Mouse (Mus musculus): ENCODE measurements around the gene Ppfibp1. TPM values are rescaled to one million over a fixed set of nuclear protein-coding genes. Genes with fewer than 3 reads are reported as not detected.
"Not testable (repeated sequence)": the region's sequence is repeated elsewhere in the genome, so short reads cannot be mapped to it uniquely, and the experiment has no call there.

Ppfibp1 gene
- total and polyA plus RNA-seq, 2 experiments: 6.9 to 20.8 TPM

DNA sequence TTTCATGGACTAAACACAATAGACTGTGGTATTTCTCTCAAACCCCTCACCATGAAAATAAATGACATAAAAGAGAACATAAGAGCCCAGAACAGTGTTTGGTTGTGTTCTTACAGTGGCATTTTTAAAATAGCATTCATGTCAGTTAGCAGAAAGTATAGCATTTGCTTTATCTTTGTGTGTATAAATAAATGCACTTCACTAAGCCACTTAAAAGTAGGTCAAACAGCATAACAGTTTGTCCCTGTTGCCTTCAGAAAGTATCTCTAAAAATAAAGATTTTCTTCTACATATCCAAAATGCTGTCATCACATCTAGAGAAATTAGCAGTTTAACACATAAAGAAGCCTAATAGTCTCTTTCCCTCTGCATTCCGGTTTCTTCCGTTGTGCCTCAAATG is 30.9 kb upstream of the Ppfibp1 start:
- WGBS: 95% methylated on average over 2 of the region's 2 CpGs
- no peak for DNase-seq (ENCODE audit: extremely low read depth, low read depth, low spot score)
- TF ChIP-seq CTCF (IDR thresholded peaks at IDR 0.05; ENCODE audit: low read depth, low read length) (no peak), POLR2A (IDR thresholded peaks at IDR 0.05; ENCODE audit: extremely low read depth, insufficient read depth, low read length) (no peak)

DNA sequence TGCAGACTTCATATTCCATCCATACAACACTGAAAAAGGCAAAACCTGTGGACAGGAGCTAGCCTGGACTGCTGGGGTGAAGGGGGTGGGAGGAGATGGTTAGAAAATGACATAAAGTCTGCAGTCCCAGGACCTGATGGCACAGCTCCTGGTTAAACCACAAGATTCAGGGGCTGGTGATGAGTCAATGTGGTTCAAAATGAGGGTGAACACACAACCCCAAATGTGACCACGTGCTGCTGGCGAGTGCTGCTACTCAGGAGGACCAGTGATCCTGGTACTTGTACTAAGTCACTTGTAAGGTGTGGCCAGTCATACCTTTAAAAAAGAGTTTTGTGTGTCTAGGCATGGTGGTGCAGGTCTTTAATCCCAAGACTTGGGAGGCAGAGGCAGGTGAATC is 25.1 kb upstream of the Ppfibp1 start:
- no peak overlapping the region for H3K4me3 ChIP-seq (ENCODE audit: insufficient read depth, low read depth, low read length)
- H3K27ac ChIP-seq (replicated peaks; ENCODE audit: insufficient read depth, low read depth, low read length): no peak overlapping the region
- H3K9ac ChIP-seq (ENCODE audit: low read depth, low read length): no peak overlapping the region
- WGBS: 90% methylated on average over 2 of the region's 2 CpGs
- H3K4me1 ChIP-seq (ENCODE audit: control insufficient read depth, insufficient read depth, low read length): peaks cover 2% of the 10 kb centered on the region; the same call in 1 of the 2 replicates
- DNase-seq (ENCODE audit: extremely low read depth, low read depth, low spot score): no peak
- H3K27me3 ChIP-seq (ENCODE audit: control insufficient read depth, insufficient read depth, low read length): no peaks in the 10 kb centered on the region
- no peaks in the 10 kb centered on the region for H3K36me3 ChIP-seq (ENCODE audit: control insufficient read depth, insufficient read depth, low read length)
- TF ChIP-seq POLR2A (IDR thresholded peaks at IDR 0.05; ENCODE audit: extremely low read depth, insufficient read depth, low read length) (no peak), CTCF (IDR thresholded peaks at IDR 0.05; ENCODE audit: low read depth, low read length) (no peak)
- no peaks in the 10 kb centered on the region for H3K79me2 ChIP-seq (ENCODE audit: control insufficient read depth, insufficient read depth, low read length)

More for the DNA sequence above, 30.9 kb upstream of the Ppfibp1 start:
- no peak overlapping the region for H3K27ac ChIP-seq (replicated peaks; ENCODE audit: insufficient read depth, low read depth, low read length)
- H3K9ac ChIP-seq (ENCODE audit: low read depth, low read length): no peak overlapping the region
- H3K79me2 ChIP-seq (ENCODE audit: control insufficient read depth, insufficient read depth, low read length): no peaks in the 10 kb centered on the region
- no peak overlapping the region for H3K4me3 ChIP-seq (ENCODE audit: insufficient read depth, low read depth, low read length)
- peaks cover 2% of the 10 kb centered on the region; the same call in 1 of the 2 replicates for H3K4me1 ChIP-seq (ENCODE audit: control insufficient read depth, insufficient read depth, low read length)
- H3K36me3 ChIP-seq (ENCODE audit: control insufficient read depth, insufficient read depth, low read length): no peaks in the 10 kb centered on the region
- H3K27me3 ChIP-seq (ENCODE audit: control insufficient read depth, insufficient read depth, low read length): no peaks in the 10 kb centered on the region

- not testable (repeated sequence) for H3K27me3 ChIP-seq (ENCODE audit: control insufficient read depth, insufficient read depth, low read length); H3K27ac ChIP-seq (replicated peaks; ENCODE audit: insufficient read depth, low read depth, low read length); DNase-seq (ENCODE audit: extremely low read depth, low read depth, low spot score); H3K79me2 ChIP-seq (ENCODE audit: control insufficient read depth, insufficient read depth, low read length); H3K4me3 ChIP-seq (ENCODE audit: insufficient read depth, low read depth, low read length); H3K9ac ChIP-seq (ENCODE audit: low read depth, low read length); H3K4me1 ChIP-seq (ENCODE audit: control insufficient read depth, insufficient read depth, low read length); H3K36me3 ChIP-seq (ENCODE audit: control insufficient read depth, insufficient read depth, low read length)
- 96% methylated on average over 5 of the region's 5 CpGs for WGBS
Measured at GRCm38 (mm10) chr6:146864370-146864769, 23.9 kb upstream of the Ppfibp1 start.

GRCm38 (mm10) chr6:146865701-146866100 is 22.6 kb upstream of the Ppfibp1 start:
- 90% methylated on average over 4 of the region's 4 CpGs for WGBS
- no peak; the same call in 1 of the 2 replicates for TF ChIP-seq CTCF (IDR thresholded peaks at IDR 0.05; ENCODE audit: low read depth, low read length)
- no peak for TF ChIP-seq POLR2A (IDR thresholded peaks at IDR 0.05; ENCODE audit: extremely low read depth, insufficient read depth, low read length)
- Histone ChIP-seq H3K79me2 (ENCODE audit: control insufficient read depth, insufficient read depth, low read length) (no peaks in the 10 kb centered on the region), H3K9ac (ENCODE audit: low read depth, low read length) (no peak overlapping the region), H3K27ac (replicated peaks; ENCODE audit: insufficient read depth, low read depth, low read length) (no peak overlapping the region), H3K4me3 (ENCODE audit: insufficient read depth, low read depth, low read length) (no peak overlapping the region), H3K4me1 (ENCODE audit: control insufficient read depth, insufficient read depth, low read length) (no peaks in the 10 kb centered on the region), H3K27me3 (ENCODE audit: control insufficient read depth, insufficient read depth, low read length) (no peaks in the 10 kb centered on the region), H3K36me3 (ENCODE audit: control insufficient read depth, insufficient read depth, low read length) (no peaks in the 10 kb centered on the region)
- DNase-seq (ENCODE audit: extremely low read depth, low read depth, low spot score): no peak

- no peaks in the 10 kb centered on the region for H3K79me2 ChIP-seq (ENCODE audit: control insufficient read depth, insufficient read depth, low read length)
- WGBS: 88% methylated on average over 4 of the region's 4 CpGs
- no peak overlapping the region for H3K9ac ChIP-seq (ENCODE audit: low read depth, low read length)
- H3K36me3 ChIP-seq (ENCODE audit: control insufficient read depth, insufficient read depth, low read length): no peaks in the 10 kb centered on the region
- no peaks in the 10 kb centered on the region for H3K4me1 ChIP-seq (ENCODE audit: control insufficient read depth, insufficient read depth, low read length)
- TF ChIP-seq POLR2A (IDR thresholded peaks at IDR 0.05; ENCODE audit: extremely low read depth, insufficient read depth, low read length): no peak
- no peak for DNase-seq (ENCODE audit: extremely low read depth, low read depth, low spot score)
- H3K27ac ChIP-seq (replicated peaks; ENCODE audit: insufficient read depth, low read depth, low read length): no peak overlapping the region
- H3K4me3 ChIP-seq (ENCODE audit: insufficient read depth, low read depth, low read length): no peak overlapping the region
- no peaks in the 10 kb centered on the region; the same call in 1 of the 2 replicates for H3K27me3 ChIP-seq (ENCODE audit: control insufficient read depth, insufficient read depth, low read length)
Measured at GRCm38 (mm10) chr6:146871975-146872374, 16.3 kb upstream of the Ppfibp1 start.

DNA sequence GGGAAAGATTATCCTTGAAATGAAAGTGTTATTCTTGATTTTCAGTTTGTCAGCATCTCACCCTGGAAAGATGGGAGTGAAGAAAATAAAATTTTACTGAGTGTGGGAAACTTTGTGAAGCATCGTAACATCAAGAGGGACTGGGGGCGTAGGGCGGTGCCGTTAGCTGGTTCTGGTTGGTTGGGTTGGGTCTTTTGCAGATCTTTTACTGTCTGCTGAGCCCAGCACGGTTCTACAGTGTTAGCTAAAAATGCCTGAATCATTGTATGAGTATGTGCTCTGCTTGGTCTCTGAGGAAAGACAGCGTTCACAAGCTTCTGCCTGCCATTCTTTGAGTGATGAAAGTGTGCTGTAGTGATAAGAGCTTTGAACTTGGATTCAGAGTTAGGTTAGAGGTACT is 13.9 kb upstream of the Ppfibp1 start:
- WGBS: 87% methylated on average over 6 of the region's 6 CpGs
- TF ChIP-seq CTCF (IDR thresholded peaks at IDR 0.05; ENCODE audit: low read depth, low read length) (no peak), POLR2A (IDR thresholded peaks at IDR 0.05; ENCODE audit: extremely low read depth, insufficient read depth, low read length) (no peak)
- DNase-seq (ENCODE audit: extremely low read depth, low read depth, low spot score): no peak
- no peaks in the 10 kb centered on the region for H3K79me2 ChIP-seq (ENCODE audit: control insufficient read depth, insufficient read depth, low read length)
- H3K36me3 ChIP-seq (ENCODE audit: control insufficient read depth, insufficient read depth, low read length): no peaks in the 10 kb centered on the region
- H3K4me1 ChIP-seq (ENCODE audit: control insufficient read depth, insufficient read depth, low read length): no peaks in the 10 kb centered on the region
- H3K9ac ChIP-seq (ENCODE audit: low read depth, low read length): no peak overlapping the region
- no peak overlapping the region for H3K27ac ChIP-seq (replicated peaks; ENCODE audit: insufficient read depth, low read depth, low read length)
- no peaks in the 10 kb centered on the region; the same call in 1 of the 2 replicates for H3K27me3 ChIP-seq (ENCODE audit: control insufficient read depth, insufficient read depth, low read length)
- no peak overlapping the region for H3K4me3 ChIP-seq (ENCODE audit: insufficient read depth, low read depth, low read length)
